16 mouse cellular contexts compared by ENCODE assay signal in the genomic region with DNA sequence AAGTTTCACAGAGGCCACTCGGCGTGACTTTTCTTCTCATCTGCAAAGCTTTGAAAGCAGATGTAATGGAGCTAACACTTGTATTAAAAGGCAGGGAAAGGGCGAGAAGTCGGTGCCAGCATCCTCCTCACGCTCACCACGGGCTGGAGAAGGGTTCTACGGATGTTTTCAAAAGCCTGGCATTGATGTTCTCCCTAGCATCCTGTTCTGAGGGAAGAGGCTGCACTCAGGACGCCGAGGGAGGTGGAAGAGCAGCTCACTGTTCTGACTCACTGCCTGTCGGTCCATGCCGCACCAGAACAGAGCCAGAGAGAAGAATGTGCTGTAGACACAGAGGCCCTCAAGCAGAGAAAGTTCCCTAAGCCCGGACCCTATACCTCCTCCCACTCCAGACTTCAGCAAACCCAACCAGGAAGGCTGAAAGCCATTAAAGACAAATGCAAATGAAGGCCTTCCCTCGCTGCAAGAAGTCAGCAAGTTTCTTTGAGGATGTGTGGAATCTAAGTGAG. TPM values are rescaled to one million over a fixed set of nuclear protein-coding genes. Genes with fewer than 3 reads are reported as not detected.
DNase-seq lines count a peak whose midpoint lies in the region; ATAC-seq lines count a peak whose summit lies in the region.
"Had no signal": no experiment of that assay in that cellular context is flagged by ENCODE, and none has a peak within 500 bp of the region (broad histone marks: within the 10 kb centered on the region; RNA-seq: fewer than 3 reads in every experiment).

No protein-coding gene starts in this region.

- no peaks in the 10 kb centered on the region for H3K9me3 ChIP-seq in kidney, embryonic 16.5 days (ENCODE audit: low read length)
- H3K9me3 ChIP-seq in embryonic facial prominence, embryonic 14.5 days (ENCODE audit: control insufficient read depth, low read length), result no peaks in the 10 kb centered on the region
- H3K9me3 ChIP-seq: heart, embryonic 10.5 days; limb, embryonic 10.5 days; liver, embryonic 12.5 days; midbrain, embryonic 13.5 days had no signal

- no peak for DNase-seq in kidney, adult 18-20 months
- DNase-seq in 3T3-L1 (ENCODE audit: low read depth, low spot score), result peak; percentile 65
- peak; percentile 37 for DNase-seq in Muller cell, postnatal 12 days (ENCODE audit: inconsistent ontology term)
- DNase-seq in embryonic facial prominence, embryonic 14.5 days (ENCODE audit: low spot score), result no peak
- no peak for DNase-seq in cerebellum, postnatal 36 days
- DNase-seq in cerebellum, adult 11-12 months, result no peak
- no peak for DNase-seq in layer of hippocampus, adult 11-12 months (ENCODE audit: low spot score)
- DNase-seq: gastrocnemius, postnatal 14 days; heart, postnatal 36 days; layer of hippocampus, postnatal 36 days had no signal

- peaks cover 14% of the 10 kb centered on the region for H3K4me1 ChIP-seq in kidney, embryonic 16.5 days (ENCODE audit: insufficient read depth, low read length)
- H3K4me1 ChIP-seq in embryonic facial prominence, embryonic 14.5 days (ENCODE audit: control insufficient read depth, insufficient read depth, low read length), result peaks cover 4% of the 10 kb centered on the region; the same call in 1 of the 2 replicates
- H3K4me1 ChIP-seq: limb, embryonic 10.5 days had no signal

- H3K4me2 ChIP-seq in kidney, embryonic 16.5 days (replicated peaks; ENCODE audit: low read depth, low read length), result no peak overlapping the region
- H3K4me2 ChIP-seq in embryonic facial prominence, embryonic 14.5 days (ENCODE audit: low read depth, low read length), result no peak overlapping the region
- H3K4me2 ChIP-seq: liver, embryonic 12.5 days; midbrain, embryonic 13.5 days had no signal

- no peaks in the 10 kb centered on the region for H3K27me3 ChIP-seq in kidney, embryonic 16.5 days (ENCODE audit: insufficient read depth, low read length)
- H3K27me3 ChIP-seq in embryonic facial prominence, embryonic 14.5 days (replicated peaks; ENCODE audit: control insufficient read depth, insufficient read depth, low read length), result no peaks in the 10 kb centered on the region
- H3K27me3 ChIP-seq: liver, embryonic 12.5 days; midbrain, embryonic 13.5 days had no signal

- peaks cover 27% of the 10 kb centered on the region for H3K36me3 ChIP-seq in kidney, embryonic 16.5 days (ENCODE audit: insufficient read depth, low read length)
- peaks cover 41% of the 10 kb centered on the region for H3K36me3 ChIP-seq in embryonic facial prominence, embryonic 14.5 days (ENCODE audit: control insufficient read depth, insufficient read depth, low read length)

- H3K9ac ChIP-seq in kidney, embryonic 16.5 days (replicated peaks; ENCODE audit: low read length), result no peak overlapping the region
- no peak overlapping the region for H3K9ac ChIP-seq in embryonic facial prominence, embryonic 14.5 days (ENCODE audit: low read depth, low read length)
- H3K9ac ChIP-seq: liver, embryonic 12.5 days; midbrain, embryonic 13.5 days had no signal

- H3K4me3 ChIP-seq in kidney, embryonic 16.5 days (ENCODE audit: low read length), result no peak overlapping the region
- H3K4me3 ChIP-seq in embryonic facial prominence, embryonic 14.5 days (ENCODE audit: low read depth, low read length), result no peak overlapping the region
- H3K4me3 ChIP-seq: heart, embryonic 10.5 days; limb, embryonic 10.5 days; liver, embryonic 12.5 days; midbrain, embryonic 13.5 days had no signal

- WGBS in kidney, embryonic 16.5 days, result 59% methylated on average over 13 of the region's 13 CpGs
- WGBS in embryonic facial prominence, embryonic 14.5 days, result 44% methylated on average over 13 of the region's 13 CpGs

- H3K27ac ChIP-seq in kidney, embryonic 16.5 days (ENCODE audit: low read length), result 0 out of 2 replicates have a peak overlapping the region, but pooled peaks have one; percentile 15
- peak overlapping the region; percentile 45; the same call in 1 of the 2 replicates for H3K27ac ChIP-seq in embryonic facial prominence, embryonic 14.5 days (replicated peaks; ENCODE audit: low read depth, low read length)
- H3K27ac ChIP-seq: limb, embryonic 10.5 days; liver, embryonic 12.5 days; midbrain, embryonic 13.5 days had no signal

- peak; percentile 55; the same call in 1 of the 2 replicates for ATAC-seq in kidney, embryonic 16.5 days (ENCODE audit: low FRiP score, low TSS enrichment)
- ATAC-seq in embryonic facial prominence, embryonic 14.5 days (ENCODE audit: low read depth), result no peak
- ATAC-seq: forebrain, embryonic 16.5 days had no signal

RNA-seq across cellular contexts. Expression of a gene that starts 46.5 kb away (rescaled TPM):
- polyA plus RNA-seq in kidney, embryonic 16.5 days (2015; fragmentation: Nextera tagmentation; extraction: Ambion mirVana), result 2.5 and 2.6 TPM in 2 replicates
- 5.7 and 10.6 TPM in 2 replicates for polyA plus RNA-seq in embryonic facial prominence, embryonic 14.5 days (2014; fragmentation: Nextera tagmentation; extraction: Ambion mirVana)

Comparison
In these comparisons a context has a peak if more than half of its experiments do, and no peak if none do; other contexts are left out.
1. DNase-seq: peak in 3T3-L1 (single experiment) and Muller cell, postnatal 12 days (single experiment); none in kidney, adult 18-20 months (single experiment), embryonic facial prominence, embryonic 14.5 days (single experiment), cerebellum, postnatal 36 days (0 of 2), cerebellum, adult 11-12 months (single experiment) and layer of hippocampus, adult 11-12 months (single experiment).